Mouse (Mus musculus): ENCODE measurements around the gene Slc25a47.

DNA sequence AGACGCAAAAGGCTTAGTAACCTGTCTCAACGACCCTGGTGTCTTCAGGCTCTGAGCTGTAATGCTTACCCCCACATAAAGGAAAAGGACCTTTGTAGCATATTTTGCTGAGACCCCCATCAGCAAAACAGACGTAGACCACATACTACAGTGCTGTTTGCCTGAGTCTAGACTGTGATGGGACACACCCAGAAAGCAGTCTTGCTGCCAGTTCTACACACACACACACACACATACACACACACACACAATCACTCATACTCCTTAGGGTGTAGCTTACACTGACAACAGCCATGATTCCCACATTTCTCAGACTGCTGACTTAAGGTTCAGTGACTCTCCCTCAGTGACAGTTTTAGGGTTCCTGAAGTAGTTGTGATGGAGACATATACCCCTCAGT lies 45.3 kb downstream of the Slc25a47 start:
- no peak for TF ChIP-seq CTCF (IDR thresholded peaks at IDR 0.05; ENCODE audit: low read depth)
- TF ChIP-seq EP300 (optimal IDR thresholded peaks at IDR 0.05), result no peak
